Mouse (Mus musculus) cerebellum, adult (tissue): Measurements from ENCODE around the gene Actr1a.

Experiments used
- ATAC-seq: cut with Nextera tagmentation; 2 replicates; pipeline ENCODE4 v1.9.2; 2017; ENCODE audit warnings: mild to moderate bottlenecking, moderate library complexity, mixed read lengths; ENCODE audit not compliant: insufficient number of reproducible peaks, low FRiP score, low TSS enrichment

Gene Actr1a

DNA sequence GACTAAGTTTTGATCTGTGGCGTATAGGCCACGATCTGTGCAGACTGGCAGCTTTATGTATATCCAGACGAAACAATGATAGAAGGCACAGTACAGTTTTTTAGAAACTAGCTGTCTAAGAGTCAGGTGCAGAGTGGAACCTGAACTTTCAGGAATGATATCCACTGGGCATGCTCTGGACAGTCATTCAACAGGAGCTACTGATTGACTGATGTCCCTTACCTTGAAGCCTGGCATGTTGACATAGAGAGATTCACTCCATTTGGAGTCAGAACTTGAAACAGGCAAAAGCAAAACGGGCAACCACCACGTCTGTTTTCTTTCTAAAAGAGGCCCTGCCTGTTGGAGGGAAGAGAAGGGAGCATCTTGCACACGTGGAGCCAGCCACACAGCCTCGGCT, 5.0 kb upstream of the Actr1a start:
- no peak for ATAC-seq

DNA sequence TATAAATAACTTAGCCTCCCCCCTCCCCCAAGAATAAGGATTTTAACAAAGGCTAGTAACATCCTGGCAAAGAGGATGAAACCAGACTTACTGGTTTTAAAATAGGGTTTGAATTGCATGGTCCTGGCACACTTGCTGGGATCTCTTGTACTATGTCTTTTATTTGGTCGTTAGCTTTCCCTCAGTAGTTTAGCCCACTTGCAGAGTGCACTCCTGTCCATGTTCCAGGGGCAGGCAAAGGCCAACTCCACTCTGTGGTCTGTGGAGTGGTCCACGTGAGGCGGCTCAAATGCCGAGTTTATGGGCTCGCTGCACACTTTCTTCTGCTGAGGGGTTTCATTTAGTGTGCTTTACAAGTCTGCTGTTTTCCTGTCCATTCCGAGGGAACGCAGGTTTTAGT, 4.3 kb upstream of the Actr1a start:
- no peak for ATAC-seq

DNA sequence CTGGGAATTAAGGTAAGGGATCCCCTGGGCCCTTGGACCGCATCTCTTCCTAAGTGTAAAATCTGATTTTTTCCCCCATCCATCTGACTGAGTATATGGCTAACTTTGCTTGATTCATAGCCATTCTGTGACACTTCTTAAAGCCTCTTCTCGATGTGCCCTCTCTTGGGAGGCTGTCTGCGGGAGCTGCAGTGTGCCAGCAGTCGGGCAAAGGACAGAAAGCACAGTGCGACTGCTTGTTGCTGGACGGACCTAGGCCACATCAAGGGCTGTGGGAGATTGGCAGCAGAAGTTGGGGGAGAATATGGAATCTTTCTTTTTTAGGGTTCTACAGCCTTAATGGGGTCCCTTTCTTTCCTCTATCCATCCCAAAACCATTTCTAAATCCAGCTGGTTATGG, 3.8 kb upstream of the Actr1a start:
- no peak for ATAC-seq

DNA sequence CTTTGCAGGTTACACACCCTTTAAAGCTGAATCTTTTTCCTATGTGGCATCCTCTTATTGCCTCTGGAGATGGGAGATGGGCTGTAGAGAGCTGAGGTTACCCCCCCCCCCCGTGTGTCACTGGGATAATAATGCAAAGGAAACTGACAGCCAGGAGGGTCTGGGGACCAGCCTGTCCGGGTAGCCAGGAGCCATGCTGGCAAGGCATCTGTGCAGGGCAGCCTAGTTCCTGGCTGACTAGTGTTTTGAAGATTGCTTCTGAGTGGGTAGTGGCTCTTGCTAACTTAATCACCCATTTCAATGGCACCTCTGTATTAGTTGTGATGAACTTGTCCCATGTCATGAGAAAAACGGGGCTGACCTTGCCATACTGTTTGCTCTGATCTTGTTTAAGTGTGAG, 2.9 kb upstream of the Actr1a start:
- no peak for ATAC-seq

DNA sequence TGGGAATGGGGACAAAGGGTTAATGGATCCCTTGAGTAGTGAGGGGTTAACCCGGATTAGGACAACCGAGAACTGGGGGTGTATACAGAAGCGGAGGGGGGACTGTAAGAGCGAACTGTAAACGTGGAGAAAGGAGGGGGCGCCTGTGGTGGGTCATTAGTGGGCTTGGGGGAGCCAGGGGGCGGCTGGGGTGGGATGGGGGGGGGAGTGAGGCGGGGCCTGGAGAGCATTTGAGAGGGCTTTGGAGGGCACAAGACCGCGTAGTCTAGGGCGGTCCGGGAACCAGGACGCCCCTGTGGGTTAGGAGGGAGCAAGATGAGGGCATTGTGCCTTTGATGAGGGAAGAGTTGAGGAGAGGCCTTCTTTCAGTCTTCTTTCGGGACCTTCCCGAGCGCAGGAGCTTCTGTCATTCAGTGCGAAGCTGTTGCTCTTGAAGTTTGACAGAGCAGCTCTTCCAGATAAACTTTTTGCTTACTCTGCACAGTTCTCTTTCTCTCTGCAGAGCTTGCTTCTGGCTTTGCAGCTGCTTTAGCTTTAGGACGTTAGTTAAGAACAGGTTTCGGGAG, 2.0 kb upstream of the Actr1a start:
- ATAC-seq = no peak

DNA sequence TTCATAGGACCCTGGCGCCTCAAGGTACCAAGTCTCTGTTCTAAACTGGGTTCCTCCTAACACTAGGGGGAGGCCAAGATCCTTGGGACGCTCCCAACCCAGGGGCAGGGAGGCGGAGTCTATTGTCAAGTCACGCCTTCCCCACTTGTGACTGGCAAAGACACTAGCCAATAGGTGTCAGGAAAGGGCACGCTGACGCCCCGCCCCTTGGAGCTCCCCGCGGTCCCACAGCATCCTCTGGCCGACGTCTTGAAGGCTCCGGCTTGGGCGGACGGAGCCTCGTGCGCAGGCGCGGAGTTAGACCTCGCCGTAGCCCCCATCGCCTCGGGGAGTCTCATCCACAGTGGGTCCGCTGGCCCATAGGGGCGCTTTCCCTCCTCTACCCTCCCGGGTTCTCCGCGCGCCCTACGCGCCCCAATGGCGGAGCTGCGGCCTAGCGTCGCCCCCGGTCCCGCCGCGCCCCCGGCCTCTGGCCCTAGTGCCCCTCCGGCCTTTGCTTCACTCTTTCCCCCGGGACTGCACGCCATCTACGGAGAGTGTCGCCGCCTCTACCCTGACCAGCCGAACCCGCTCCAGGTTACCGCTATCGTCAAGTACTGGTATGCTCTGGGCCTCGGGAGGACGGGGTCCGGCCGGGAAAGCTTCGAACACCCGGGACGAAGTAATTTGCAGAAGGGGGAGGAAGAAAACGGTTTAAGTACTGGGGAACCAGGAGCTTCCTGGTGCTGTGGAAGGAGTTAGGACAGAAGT, 1.3 kb upstream of the Actr1a start, which contains the start of gene Sufu:
Sufu (plus strand) TSS at position 211 of the 750 bp plus-strand sequence.
- ATAC-seq = peak; percentile 81

DNA sequence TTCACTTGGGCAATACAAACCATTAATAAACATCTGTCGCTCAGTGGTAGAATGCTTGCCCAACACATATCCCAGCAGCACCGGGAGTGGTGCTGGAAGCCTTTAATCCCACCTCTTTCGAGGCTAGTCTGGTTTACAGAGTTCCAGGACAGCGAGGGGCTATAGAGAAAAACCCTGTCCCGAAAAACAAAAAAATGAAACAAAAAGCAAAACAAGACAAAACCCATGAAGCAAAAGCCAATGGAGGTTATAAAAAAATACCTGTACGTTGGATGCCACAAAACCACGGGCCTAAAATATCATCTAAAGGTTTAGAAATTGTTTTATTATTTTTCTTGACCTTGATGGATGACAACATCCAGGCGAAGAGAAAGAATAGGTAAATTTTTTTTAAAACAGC, 561 bp upstream of the Actr1a start:
- ATAC-seq = no peak

DNA sequence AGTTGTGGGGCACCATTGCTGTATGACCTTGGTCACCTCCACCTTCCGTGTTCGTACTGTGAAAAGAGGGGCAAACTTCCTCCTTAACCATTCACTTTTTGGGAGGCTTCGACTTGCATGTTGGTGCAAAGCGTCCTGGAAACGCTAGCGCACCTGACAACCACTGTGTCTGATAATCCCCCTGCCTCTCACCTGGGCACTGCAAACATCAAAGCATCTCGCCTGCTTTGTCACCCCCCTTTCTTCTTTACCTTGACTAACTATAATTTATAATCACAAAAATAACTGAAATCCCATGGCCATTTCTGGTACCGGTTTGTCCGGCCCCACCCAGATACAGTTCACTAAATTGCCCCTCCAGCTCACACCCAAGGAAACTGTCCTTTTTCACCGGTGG, 838 bp downstream of the Actr1a start:
- ATAC-seq = no peak

DNA sequence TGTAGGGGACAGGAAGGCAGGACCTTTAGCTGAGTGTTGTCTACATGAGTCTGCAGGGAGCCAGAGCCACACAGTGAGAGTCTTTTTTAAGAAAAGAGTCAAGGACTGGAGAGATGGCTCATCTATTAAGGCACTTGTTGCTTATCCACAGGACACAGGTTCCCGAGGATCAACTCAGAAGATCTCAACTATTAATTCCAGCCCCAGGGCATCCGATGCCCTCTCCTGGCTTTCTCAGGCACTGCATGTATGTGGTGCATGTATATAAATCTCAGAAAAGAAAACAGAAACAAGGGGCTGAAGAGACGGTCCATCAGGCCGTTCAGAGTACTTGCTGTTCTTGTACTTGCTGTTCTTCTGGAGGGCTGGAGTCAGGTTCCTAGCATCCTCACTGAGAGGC, 3.5 kb downstream of the Actr1a start:
- ATAC-seq = no peak

DNA sequence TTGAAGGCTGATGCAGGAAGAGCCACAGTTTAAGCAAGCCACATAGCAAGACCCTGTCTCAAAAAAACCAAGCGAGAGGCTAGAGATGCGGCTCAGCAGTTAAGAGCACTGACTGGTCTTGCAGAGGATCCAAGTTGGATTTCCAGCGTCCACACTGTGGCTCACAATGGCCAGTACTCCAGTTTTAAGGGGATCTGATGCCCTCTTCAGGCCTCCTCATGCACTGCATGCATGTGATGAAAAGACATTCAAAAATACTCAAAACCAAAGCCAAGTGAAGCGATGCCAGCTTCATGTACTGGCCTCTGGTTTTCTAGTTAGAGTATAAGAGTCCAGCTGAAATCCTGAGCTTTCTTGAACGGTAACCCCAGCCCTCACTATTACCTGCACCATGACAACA, 5.7 kb downstream of the Actr1a start:
- ATAC-seq = no peak

DNA sequence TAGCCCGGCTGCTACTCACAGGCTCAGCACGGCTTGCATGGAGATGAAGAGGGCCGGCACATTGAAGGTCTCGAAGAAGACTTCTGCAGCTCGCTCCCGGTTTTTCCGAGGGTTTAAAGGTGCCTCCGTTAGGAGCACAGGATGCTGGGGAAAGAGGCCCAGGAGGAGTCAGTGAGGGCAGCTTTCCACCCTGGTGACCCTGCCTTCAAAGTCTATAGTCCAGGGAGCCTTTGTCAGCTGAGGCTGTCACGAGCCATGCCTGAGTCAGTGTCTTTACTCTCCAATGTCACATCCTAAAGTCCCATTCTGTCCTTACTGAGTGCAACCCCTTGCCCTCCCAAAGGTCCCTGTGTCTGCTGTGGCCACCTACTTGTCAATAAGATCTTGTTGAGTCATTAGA, 13.3 kb downstream of the Actr1a start:
- no peak for ATAC-seq

DNA sequence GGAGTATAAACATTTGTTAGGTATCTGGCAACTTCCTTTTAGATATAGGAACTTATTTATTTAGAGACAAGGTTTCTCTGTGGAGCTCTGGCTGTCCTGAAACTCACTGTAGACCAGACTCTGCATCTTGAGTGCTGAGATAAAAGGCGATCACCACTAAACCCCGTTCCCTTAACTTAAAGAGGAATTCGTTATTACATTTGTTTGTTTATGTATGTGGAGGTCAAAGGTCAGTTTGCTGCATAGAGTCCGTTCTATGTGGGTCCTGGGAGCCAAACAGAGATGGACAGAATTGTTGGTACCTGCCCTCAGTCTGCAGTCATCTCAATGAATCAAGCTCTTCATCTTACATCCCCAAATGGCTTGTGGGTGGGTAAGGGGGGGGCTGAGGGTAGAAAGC, 19.7 kb downstream of the Actr1a start:
- ATAC-seq = no peak

DNA sequence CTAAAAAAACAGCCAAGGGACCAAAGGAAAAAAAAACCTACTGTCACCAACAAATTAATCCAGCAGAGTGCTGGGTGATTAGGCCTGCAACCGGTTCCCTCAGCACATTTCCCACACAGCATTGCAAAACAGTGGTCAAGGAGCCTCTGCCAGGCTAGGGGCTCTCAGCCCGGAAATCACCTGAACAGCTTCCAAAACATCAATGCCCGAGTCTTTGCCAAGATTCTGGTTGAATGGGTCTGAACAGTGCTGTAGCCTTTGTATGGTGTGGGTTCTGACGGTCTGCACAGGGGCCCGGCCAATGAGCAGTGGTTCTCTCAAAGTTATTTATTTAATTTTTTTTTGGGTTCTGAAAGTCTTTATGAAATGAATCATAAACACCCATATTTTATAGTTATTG, 20.1 kb downstream of the Actr1a start:
- ATAC-seq = no peak

DNA sequence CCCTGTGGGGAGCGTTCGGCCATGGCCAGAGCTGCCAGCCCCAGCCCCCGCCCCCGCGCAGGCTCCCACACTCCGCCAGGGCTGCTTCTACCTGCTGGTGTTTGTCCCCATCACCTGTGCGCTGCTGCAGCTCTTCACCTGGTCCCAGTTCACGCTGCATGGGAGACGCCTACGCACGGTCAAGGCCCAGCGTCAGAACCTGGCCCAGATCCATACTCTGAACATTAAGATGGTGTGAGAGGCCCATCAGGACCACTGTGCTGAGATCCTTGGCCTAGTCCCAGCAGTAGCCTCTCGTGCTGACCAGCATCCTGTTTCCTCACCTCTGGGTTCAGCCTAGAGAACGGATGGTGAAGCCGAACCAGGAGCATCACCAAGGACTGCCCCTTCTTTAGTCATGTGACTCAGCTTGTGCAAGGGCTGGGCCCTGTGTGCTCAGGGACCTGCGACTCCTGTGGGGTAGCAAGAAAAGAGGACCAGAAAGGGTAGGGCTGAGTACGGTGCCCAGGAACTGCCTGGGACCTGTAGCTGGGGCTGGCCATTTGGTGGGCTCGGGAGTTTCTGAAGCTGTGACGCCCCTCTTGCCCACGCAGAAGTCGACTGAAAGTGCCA, 21.0 kb downstream of the Actr1a start:
- no peak for ATAC-seq

DNA sequence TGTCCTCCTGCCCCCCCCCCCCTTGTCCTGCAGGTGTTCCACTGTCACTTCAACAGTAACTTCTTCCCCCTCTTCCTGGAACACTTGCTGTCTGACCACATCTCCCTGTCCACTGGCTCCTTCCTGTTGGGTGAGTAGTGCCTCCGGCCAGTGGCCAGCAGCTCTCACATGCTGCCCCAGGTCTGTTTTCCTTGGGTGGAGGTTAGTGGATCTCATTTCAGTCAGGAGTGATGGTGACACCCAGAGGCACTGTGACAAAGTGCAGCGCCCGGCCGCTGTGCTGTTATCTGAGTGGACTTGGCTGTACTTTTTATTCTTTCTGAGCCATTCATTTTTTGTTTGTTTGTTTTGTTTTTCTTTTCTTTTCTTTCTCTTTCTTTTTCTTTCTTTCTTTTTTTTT, 26.3 kb downstream of the Actr1a start:
- ATAC-seq = peak; percentile 61; the same call in 1 of the 2 replicates

DNA sequence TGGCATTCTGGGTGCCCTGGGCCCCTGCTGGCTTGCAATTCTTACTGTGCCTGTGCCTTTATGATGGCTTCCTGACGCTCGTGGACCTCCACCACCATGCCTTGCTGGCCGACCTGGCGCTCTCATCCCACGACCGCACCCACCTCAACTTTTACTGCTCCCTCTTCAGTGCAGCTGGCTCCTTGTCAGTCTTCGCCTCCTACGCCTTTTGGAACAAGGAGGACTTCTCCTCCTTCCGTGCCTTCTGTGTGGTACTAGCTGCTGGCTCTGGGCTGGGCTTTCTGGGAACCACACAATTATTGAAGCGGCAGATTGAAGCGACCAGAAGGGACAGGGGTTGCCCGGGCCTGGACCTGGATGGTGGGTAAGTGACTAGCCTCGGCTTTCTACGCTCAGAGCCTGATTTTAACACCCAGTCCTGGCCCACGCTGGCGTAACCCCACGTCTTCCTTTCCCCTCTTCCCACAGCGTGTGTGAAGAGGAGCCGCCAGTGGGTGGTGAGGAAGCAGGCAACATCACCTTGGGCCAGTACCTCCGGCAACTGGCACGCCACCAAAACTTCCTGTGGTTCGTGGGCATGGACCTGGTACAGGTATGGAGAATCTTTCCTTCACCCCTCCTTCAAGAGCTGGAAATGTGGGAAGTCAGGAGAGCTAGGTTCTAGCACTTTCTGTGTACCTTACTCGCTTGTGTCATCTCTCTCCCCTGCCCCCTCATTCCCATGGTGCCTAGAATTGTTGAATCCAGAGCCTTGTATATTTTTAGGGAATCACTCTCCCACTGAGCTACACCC, 27.6 kb downstream of the Actr1a start:
- no peak for ATAC-seq

DNA sequence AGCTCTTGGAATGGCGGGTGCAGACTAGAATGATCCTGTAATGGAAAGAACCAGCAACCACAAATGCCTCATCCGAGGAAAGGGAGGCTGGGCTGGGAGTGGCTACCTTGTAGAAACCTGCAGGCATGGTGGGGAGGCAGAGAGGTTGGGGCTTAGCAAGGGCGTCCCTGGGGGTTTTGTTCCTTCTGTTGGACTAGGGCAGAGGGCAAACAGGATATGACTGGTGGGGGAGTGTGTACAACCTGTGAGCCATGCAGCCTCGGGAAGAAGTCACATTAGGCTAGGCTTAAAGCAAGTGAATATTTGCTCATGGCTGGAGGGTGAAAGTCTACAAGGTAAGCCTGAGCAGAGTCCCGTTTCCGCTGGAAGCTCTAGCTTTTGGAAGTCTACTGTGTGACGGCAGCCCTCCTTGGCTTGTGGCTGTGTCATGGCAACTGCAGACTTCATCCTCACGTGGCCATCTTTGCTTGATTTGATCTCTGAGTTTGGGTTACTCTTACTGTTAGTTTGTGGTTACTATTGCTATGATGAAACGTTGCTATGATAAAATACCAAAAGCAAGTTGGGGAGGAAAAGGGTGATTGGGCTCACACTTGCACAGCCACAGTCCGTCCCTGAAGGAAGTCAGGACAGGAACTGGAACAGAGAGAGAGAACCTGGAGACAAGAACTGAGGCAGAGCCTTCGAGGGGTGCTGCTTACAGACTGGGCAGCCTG, 32.1 kb downstream of the Actr1a start:
- ATAC-seq = no peak

DNA sequence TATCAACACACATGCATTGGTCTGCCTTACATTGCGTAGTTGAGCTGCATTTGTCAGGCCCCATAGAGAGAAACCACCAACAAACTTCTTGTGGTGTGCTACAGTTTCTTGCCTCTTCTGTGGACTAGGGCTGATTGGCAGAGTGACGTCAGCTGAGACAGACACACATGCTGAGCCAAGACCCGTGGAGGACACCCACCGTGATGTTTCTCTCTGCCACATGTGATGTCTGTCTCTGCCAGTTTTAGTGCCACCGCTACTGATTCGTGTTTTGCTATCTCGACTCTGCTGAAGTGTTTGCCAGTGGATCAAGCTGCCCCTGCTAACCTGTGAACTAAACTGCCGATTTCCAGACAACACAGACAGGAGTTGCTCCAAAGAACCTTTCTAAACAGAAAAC, 33.4 kb downstream of the Actr1a start:
- no peak for ATAC-seq

DNA sequence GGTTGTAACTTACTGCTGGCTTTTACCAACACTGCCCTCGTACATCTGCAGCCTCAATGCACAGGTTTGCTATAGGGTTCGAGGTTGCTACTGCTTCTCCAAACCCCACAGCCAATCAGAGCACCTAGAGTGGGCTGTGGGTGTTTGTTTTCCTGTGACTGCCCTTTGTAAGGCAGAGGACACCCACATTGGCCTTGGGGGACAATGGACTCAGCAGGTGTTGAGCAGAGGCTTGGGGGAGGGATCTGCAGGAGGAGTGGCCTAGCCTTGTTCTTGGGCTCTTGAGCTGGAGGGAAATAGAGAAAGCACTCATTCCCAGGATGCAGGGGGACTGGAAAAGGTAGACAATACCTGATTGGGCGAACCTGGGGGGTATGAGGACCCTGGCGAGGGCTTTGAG, 37.2 kb downstream of the Actr1a start:
- no peak for ATAC-seq
